Comparison of ENCODE assay signal across 8 mouse cellular contexts in genomic region chr8:94985023-94985422, GRCm38 (mm10). TPM values are rescaled to one million over a fixed set of nuclear protein-coding genes. Genes with fewer than 3 reads are reported as not detected.
DNase-seq lines count a peak whose midpoint lies in the region; ATAC-seq and TF ChIP-seq lines count a peak whose summit lies in the region.

No protein-coding gene starts in this region.

- H3K36me3 ChIP-seq in kidney, adult 2 months (ENCODE audit: control insufficient read depth, insufficient read depth, low read length): no peaks in the 10 kb centered on the region
- no peaks in the 10 kb centered on the region for H3K36me3 ChIP-seq in embryonic facial prominence, embryonic 14.5 days (ENCODE audit: control insufficient read depth, insufficient read depth, low read length)
- peaks cover 29% of the 10 kb centered on the region for H3K36me3 ChIP-seq in liver, embryonic 12.5 days
- no peaks in the 10 kb centered on the region; the same call in 1 of the 2 replicates for H3K36me3 ChIP-seq in stomach, embryonic 15.5 days

- no peak overlapping the region for H3K4me2 ChIP-seq in embryonic facial prominence, embryonic 14.5 days (ENCODE audit: low read depth, low read length)
- peak overlapping the region; percentile 92 for H3K4me2 ChIP-seq in liver, embryonic 12.5 days
- 0 out of 2 replicates have a peak overlapping the region, but pooled peaks have one; percentile 6 for H3K4me2 ChIP-seq in stomach, embryonic 15.5 days

- no peaks in the 10 kb centered on the region for H3K9me3 ChIP-seq in embryonic facial prominence, embryonic 14.5 days (ENCODE audit: control insufficient read depth, low read length)
- no peaks in the 10 kb centered on the region for H3K9me3 ChIP-seq in liver, embryonic 12.5 days (replicated peaks)
- no peaks in the 10 kb centered on the region for H3K9me3 ChIP-seq in stomach, embryonic 15.5 days

- 42% methylated on average over 6 of the region's 6 CpGs for WGBS in kidney, adult 2 months
- 85% methylated on average over 6 of the region's 6 CpGs for WGBS in embryonic facial prominence, embryonic 14.5 days
- 14% methylated on average over 6 of the region's 6 CpGs for WGBS in liver, embryonic 12.5 days (ENCODE audit: insufficient replicate concordance)
- WGBS in stomach, embryonic 15.5 days: 74% methylated on average over 6 of the region's 6 CpGs

- no peak for ATAC-seq in embryonic facial prominence, embryonic 14.5 days (ENCODE audit: low read depth)
- ATAC-seq in liver, embryonic 12.5 days: peak; percentile 81
- ATAC-seq in stomach, embryonic 15.5 days (ENCODE audit: insufficient read depth, low FRiP score, low read depth): peak; percentile 70; the same call in 1 of the 2 replicates

- peaks cover 62% of the 10 kb centered on the region for H3K4me1 ChIP-seq in kidney, adult 2 months (ENCODE audit: control insufficient read depth, insufficient read depth, low read length)
- peaks cover 18% of the 10 kb centered on the region for H3K4me1 ChIP-seq in embryonic facial prominence, embryonic 14.5 days (ENCODE audit: control insufficient read depth, insufficient read depth, low read length)
- peaks cover 83% of the 10 kb centered on the region for H3K4me1 ChIP-seq in liver, embryonic 12.5 days
- peaks cover 45% of the 10 kb centered on the region for H3K4me1 ChIP-seq in stomach, embryonic 15.5 days

- TF ChIP-seq POLR2A in kidney, adult 2 months (IDR thresholded peaks at IDR 0.05; ENCODE audit: low read depth, low read length): no peak

- no peak; the same call in 1 of the 2 replicates for TF ChIP-seq CTCF in kidney, adult 2 months (conservative IDR thresholded peaks at IDR 0.05; ENCODE audit: insufficient read depth, insufficient read length, low read depth, low read length)

- H3K27ac ChIP-seq in kidney, adult 2 months (ENCODE audit: insufficient read depth, low read depth, low read length): peak overlapping the region; percentile 91
- no peak overlapping the region for H3K27ac ChIP-seq in embryonic facial prominence, embryonic 14.5 days (replicated peaks; ENCODE audit: low read depth, low read length)
- H3K27ac ChIP-seq in liver, embryonic 12.5 days: peak overlapping the region; percentile 98
- no peak overlapping the region for H3K27ac ChIP-seq in stomach, embryonic 15.5 days

- H3K9ac ChIP-seq in embryonic facial prominence, embryonic 14.5 days (ENCODE audit: low read depth, low read length): 0 out of 2 replicates have a peak overlapping the region, but pooled peaks have one; percentile 4
- H3K9ac ChIP-seq in liver, embryonic 12.5 days: peak overlapping the region; percentile 96
- H3K9ac ChIP-seq in stomach, embryonic 15.5 days: no peak overlapping the region

- H3K27me3 ChIP-seq in kidney, adult 2 months (replicated peaks; ENCODE audit: control insufficient read depth, insufficient read depth, low read length): no peaks in the 10 kb centered on the region
- H3K27me3 ChIP-seq in embryonic facial prominence, embryonic 14.5 days (replicated peaks; ENCODE audit: control insufficient read depth, insufficient read depth, low read length): no peaks in the 10 kb centered on the region
- H3K27me3 ChIP-seq in liver, embryonic 12.5 days (replicated peaks): no peaks in the 10 kb centered on the region
- H3K27me3 ChIP-seq in stomach, embryonic 15.5 days (replicated peaks): 0 out of 2 replicates have a peak, but pooled peaks cover 4% of the 10 kb centered on the region

- DNase-seq in kidney, adult 2 months: no peak
- DNase-seq in kidney, postnatal 14 days: no peak
- no peak for DNase-seq in embryonic facial prominence, embryonic 14.5 days (ENCODE audit: low spot score)
- DNase-seq in right cerebral cortex, adult 2 months (ENCODE audit: low spot score in 2 of 2): no peak
- DNase-seq in left cerebral cortex, adult 18-20 months (ENCODE audit: low spot score in 2 of 2): no peak
- no peak for DNase-seq in frontal cortex, postnatal 14 days (ENCODE audit: low spot score in 2 of 2)

- peak overlapping the region; percentile 48 for H3K4me3 ChIP-seq in kidney, adult 2 months (ENCODE audit: insufficient read depth, low read depth, low read length)
- no peak overlapping the region for H3K4me3 ChIP-seq in embryonic facial prominence, embryonic 14.5 days (ENCODE audit: low read depth, low read length)
- peak overlapping the region; percentile 86 for H3K4me3 ChIP-seq in liver, embryonic 12.5 days
- 0 out of 2 replicates have a peak overlapping the region, but pooled peaks have one; percentile 8 for H3K4me3 ChIP-seq in stomach, embryonic 15.5 days (replicated peaks)

RNA-seq across cellular contexts. Expression of gene Adgrg1, which starts 10.5 kb away (rescaled TPM):
- 342 and 447 TPM in 2 replicates for polyA plus RNA-seq in kidney, adult 2 months (2012; rRNA removed)
- 16.3 and 18.8 TPM in 2 replicates for polyA plus RNA-seq in embryonic facial prominence, embryonic 14.5 days (2014; fragmentation: Nextera tagmentation; extraction: Ambion mirVana)
- 78.5 and 80.9 TPM in 2 replicates for polyA plus RNA-seq in liver, embryonic 12.5 days (2016; fragmentation: Nextera tagmentation; extraction: Ambion mirVana)
- polyA plus RNA-seq in stomach, embryonic 15.5 days (2015; fragmentation: Nextera tagmentation; extraction: Ambion mirVana): 42.7 and 47.9 TPM in 2 replicates
- 10 to 100 TPM; 81.2 to 81.3 TPM for total RNA-seq in left cerebral cortex, adult 18-20 months (2021)

RNA-seq across cellular contexts. Expression of gene Adgrg3, which starts 32.5 kb away (rescaled TPM):
- 9.9 and 12.7 TPM in 2 replicates for polyA plus RNA-seq in kidney, adult 2 months (2012; rRNA removed)
- 3.3 and 3.6 TPM in 2 replicates for polyA plus RNA-seq in embryonic facial prominence, embryonic 14.5 days (2014; fragmentation: Nextera tagmentation; extraction: Ambion mirVana)
- 7.9 and 8.7 TPM in 2 replicates for polyA plus RNA-seq in liver, embryonic 12.5 days (2016; fragmentation: Nextera tagmentation; extraction: Ambion mirVana)
- 3.1 and 3.6 TPM in 2 replicates for polyA plus RNA-seq in stomach, embryonic 15.5 days (2015; fragmentation: Nextera tagmentation; extraction: Ambion mirVana)
- total RNA-seq in left cerebral cortex, adult 18-20 months (2021): under 1 TPM; 0.30 to 0.87 TPM

Comparison
In these comparisons a context has a peak if more than half of its experiments do, and no peak if none do; other contexts are left out.
1. H3K27ac ChIP-seq: peak in kidney, adult 2 months (single experiment) and liver, embryonic 12.5 days (single experiment); none in embryonic facial prominence, embryonic 14.5 days (single experiment) and stomach, embryonic 15.5 days (single experiment).